Mouse (Mus musculus): ENCODE results near the gene Tomm22. TPM values are rescaled to one million over a fixed set of nuclear protein-coding genes. Genes with fewer than 3 reads are reported as not detected.

Tomm22 gene
- 369 TPM for polyA plus RNA-seq (2014; fragmentation: Illumina TruSeq; extraction: RNeasy Lipid Tissue Mini Kit (QIAGEN cat#74804); ENCODE audit: low replicate concordance)

GRCm38 (mm10) chr15:79670249-79670971, at the start of gene Tomm22:
Gene Tomm22 (plus strand): TSS chr15:79670861.

GRCm38 (mm10) chr15:79658531-79659375, 11.9 kb upstream of the Tomm22 start, which contains the start of the genes Fam227a and Cby1:
Gene Fam227a (minus strand): TSS chr15:79658956.
Gene Cby1 (plus strand): TSS chr15:79659199.

GRCm38 (mm10) chr15:79687646-79688267, 17.1 kb downstream of the Tomm22 start, which contains the start of gene Josd1:
Gene Josd1 (minus strand): TSS chr15:79687919.

GRCm38 (mm10) chr15:79690426-79691022, 19.9 kb downstream of the Tomm22 start, which contains the start of gene Gtpbp1:
Gene Gtpbp1 (plus strand): TSS chr15:79690845.

Other genes with a start within 250 kb of the Tomm22 start
- 4.5 TPM for gene Csnk1e, start 215.3 kb upstream of the Tomm22 start, polyA plus RNA-seq (2014; fragmentation: Illumina TruSeq; extraction: RNeasy Lipid Tissue Mini Kit (QIAGEN cat#74804); ENCODE audit: low replicate concordance)
- not detected for gene Kcnj4, start 165.6 kb upstream of the Tomm22 start, polyA plus RNA-seq (2014; fragmentation: Illumina TruSeq; extraction: RNeasy Lipid Tissue Mini Kit (QIAGEN cat#74804); ENCODE audit: low replicate concordance)
- 6.1 TPM for gene Kdelr3, start 154.4 kb upstream of the Tomm22 start, polyA plus RNA-seq (2014; fragmentation: Illumina TruSeq; extraction: RNeasy Lipid Tissue Mini Kit (QIAGEN cat#74804); ENCODE audit: low replicate concordance)
- 274 TPM for gene Ddx17, start 124.1 kb upstream of the Tomm22 start, polyA plus RNA-seq (2014; fragmentation: Illumina TruSeq; extraction: RNeasy Lipid Tissue Mini Kit (QIAGEN cat#74804); ENCODE audit: low replicate concordance)
- not detected for gene Dmc1, start 65.8 kb upstream of the Tomm22 start, polyA plus RNA-seq (2014; fragmentation: Illumina TruSeq; extraction: RNeasy Lipid Tissue Mini Kit (QIAGEN cat#74804); ENCODE audit: low replicate concordance)
- 0.63 TPM for gene Fam227a, start 11.9 kb upstream of the Tomm22 start, polyA plus RNA-seq (2014; fragmentation: Illumina TruSeq; extraction: RNeasy Lipid Tissue Mini Kit (QIAGEN cat#74804); ENCODE audit: low replicate concordance)
- 0.52 TPM for gene Cby1, start 11.7 kb upstream of the Tomm22 start, polyA plus RNA-seq (2014; fragmentation: Illumina TruSeq; extraction: RNeasy Lipid Tissue Mini Kit (QIAGEN cat#74804); ENCODE audit: low replicate concordance)
- 10.2 TPM for gene Josd1, start 17.1 kb downstream of the Tomm22 start, polyA plus RNA-seq (2014; fragmentation: Illumina TruSeq; extraction: RNeasy Lipid Tissue Mini Kit (QIAGEN cat#74804); ENCODE audit: low replicate concordance)
- 0.63 TPM for gene Gtpbp1, start 20.0 kb downstream of the Tomm22 start, polyA plus RNA-seq (2014; fragmentation: Illumina TruSeq; extraction: RNeasy Lipid Tissue Mini Kit (QIAGEN cat#74804); ENCODE audit: low replicate concordance)
- 1.5 TPM for gene Sun2, start 71.7 kb downstream of the Tomm22 start, polyA plus RNA-seq (2014; fragmentation: Illumina TruSeq; extraction: RNeasy Lipid Tissue Mini Kit (QIAGEN cat#74804); ENCODE audit: low replicate concordance)
- gene Dnal4, start 107.0 kb downstream of the Tomm22 start, polyA plus RNA-seq (2014; fragmentation: Illumina TruSeq; extraction: RNeasy Lipid Tissue Mini Kit (QIAGEN cat#74804); ENCODE audit: low replicate concordance): 0.59 TPM
- gene Nptxr, start 133.9 kb downstream of the Tomm22 start, polyA plus RNA-seq (2014; fragmentation: Illumina TruSeq; extraction: RNeasy Lipid Tissue Mini Kit (QIAGEN cat#74804); ENCODE audit: low replicate concordance): not detected
- gene Npcd, start 163.4 kb downstream of the Tomm22 start, polyA plus RNA-seq (2014; fragmentation: Illumina TruSeq; extraction: RNeasy Lipid Tissue Mini Kit (QIAGEN cat#74804); ENCODE audit: low replicate concordance): not detected
- gene Cbx6, start 163.8 kb downstream of the Tomm22 start, polyA plus RNA-seq (2014; fragmentation: Illumina TruSeq; extraction: RNeasy Lipid Tissue Mini Kit (QIAGEN cat#74804); ENCODE audit: low replicate concordance): 1.0 TPM
- 17.4 TPM for gene Apobec3, start 220.8 kb downstream of the Tomm22 start, polyA plus RNA-seq (2014; fragmentation: Illumina TruSeq; extraction: RNeasy Lipid Tissue Mini Kit (QIAGEN cat#74804); ENCODE audit: low replicate concordance)

All from small intestine, adult 10 weeks (tissue).